Mouse (Mus musculus): ENCODE data around the gene Fchsd2.

The Fchsd2 gene

DNA sequence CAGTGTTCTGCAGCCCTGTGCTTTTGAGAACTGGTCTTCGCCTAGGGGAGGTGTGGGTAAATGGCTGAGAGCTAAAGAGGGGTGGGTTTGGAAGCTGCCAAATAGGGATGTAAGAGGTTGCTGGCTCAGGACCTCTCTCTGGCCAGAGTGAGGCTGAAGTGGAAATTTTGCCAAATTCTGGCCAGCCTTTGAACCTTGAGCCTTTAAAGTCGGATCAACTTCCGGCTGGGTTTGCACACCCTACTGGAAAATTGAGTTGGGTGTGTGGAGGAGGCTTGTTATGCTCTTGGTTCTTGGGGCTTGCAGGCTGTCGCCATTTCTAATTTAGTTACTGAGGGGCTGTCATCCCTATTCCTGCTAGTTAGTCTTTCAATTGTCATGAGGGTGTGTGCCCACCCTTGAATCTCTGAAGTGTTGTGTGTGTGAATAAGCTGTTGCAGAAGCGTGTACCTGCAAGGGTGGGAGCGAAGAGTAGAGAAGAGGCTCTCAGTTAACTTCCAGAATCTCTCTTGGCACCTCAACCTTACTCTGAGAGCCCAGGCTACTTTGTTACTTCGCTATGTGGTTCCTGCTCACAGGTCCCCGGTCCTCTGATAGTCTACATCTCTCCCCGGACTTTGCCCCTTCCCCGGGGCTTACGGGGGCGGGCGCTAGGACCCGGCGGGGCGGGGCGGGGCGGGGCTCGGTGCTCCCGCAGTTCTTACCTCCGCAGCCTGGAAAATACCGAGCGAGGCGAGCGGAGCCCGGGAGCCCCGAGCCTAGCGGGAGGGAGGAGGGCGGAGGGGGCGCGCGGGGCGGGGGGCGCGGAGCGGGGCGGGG is 227.9 kb downstream of the Fchsd2 start:
- peak; percentile 38 to 53 for DNase-seq

DNA sequence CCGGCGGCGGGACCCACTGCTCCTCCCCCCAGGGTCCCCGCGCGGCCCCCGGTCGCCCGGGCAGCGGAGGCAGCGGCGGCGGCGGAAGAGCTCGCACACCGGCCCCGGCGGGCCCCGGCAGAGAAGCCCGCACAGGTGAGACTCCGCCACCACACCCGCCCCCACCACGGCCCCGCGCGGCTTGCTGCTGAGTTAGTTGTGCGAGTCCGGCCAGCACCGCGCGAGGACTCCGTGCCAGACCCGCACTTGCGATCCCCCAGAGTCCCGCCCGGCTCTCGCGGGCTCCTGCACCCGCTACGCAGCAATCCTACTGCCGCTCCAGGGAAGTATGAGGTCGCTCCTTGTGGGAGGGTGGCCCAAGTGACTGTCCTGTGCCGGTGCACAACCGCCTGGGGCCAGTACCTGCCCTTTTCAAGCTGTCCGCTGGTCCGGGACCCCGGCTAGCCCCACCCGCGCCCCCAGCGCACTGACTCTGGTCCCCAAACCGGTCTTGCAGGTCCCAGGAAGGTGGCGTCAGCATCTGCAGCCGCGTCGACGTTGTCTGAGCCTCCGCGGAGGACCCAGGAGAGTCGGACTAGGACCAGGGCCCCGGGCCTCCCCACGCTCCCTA is 228.7 kb downstream of the Fchsd2 start:
- DNase-seq, result peak; percentile 65 to 70

DNA sequence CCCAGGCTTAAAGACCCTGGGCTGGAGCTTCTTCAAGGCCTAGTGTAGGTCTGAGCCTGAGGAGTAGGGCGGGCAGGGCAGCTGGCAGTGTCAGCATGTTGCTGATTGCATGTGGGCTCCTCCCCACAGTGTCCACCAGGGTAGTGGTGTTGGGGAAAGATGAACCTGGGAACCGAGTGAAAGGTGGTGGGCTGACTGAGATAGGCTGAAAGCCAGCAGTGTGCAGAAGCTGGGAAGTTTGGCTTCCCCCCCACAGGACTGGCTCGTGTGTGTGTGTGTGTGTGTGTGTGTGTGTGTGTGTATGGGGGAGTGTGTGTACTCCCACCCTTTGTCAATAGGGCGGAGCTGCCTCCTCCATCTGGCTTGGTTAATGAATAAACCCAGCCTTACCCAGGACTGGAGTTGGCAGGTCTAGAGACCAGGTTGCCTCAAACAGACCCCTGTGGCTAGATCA is 230.5 kb downstream of the Fchsd2 start:
- DNase-seq, result no peak

DNA sequence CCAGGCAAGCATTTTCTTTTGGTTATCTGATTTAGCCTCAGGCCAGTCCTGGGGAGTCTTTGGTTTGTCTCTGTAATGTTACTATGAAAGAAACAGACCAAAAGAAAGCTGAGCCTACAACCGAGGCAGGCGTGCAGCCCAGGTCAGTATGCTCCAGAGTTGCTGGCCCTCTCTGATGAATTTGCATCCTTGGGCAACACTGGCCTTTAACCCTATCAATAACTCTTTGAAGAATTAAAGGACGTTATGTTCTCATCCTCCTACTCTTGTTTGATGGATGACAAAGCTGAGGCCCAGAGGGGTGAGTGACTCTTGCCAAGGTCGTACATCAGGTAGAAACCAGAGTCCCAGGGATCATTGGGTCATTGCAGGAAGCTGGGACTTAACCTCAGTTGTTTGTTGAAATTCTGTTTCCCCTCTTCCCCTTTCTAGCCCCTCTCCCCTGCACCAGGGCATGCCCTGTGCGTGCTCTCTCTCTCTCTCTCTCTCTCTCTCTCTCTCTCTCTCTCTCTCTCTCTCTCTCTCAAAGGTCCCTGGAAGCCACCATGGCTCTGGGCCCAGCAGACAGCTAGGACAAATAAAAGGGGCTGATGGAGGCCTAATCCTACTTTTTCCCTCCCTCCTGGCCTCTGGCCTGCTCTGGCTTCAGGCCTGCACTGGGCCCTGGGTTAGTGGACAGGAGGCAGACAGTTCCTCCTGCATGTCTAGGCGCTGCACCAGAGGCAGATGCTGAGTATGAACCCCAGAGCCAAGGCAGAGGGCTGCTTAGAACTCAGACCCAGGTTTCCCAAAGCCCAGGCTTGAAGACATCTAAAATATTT is 231.7 kb downstream of the Fchsd2 start:
- DNase-seq, result peak in 1 of 2 experiments; percentile 38

DNA sequence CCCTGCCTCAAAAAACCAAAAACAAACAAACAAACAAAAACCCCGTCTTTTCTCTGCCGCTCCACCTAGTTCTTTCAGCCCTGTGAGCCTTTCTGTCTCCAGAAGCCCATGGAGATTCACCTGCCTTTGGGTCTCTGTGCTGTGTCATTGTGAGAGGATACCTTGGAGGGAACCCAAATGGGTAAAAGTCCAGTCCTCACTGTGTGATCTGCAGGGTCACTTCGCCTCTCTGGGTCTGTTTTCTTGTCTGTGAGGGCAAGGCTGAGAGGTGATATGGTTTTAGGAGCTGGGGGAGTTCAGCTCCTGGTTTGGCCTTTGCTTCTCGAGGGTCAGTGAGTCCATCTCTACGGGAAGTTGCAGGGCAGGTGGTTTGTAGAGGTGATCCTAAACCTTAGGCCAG is 233.3 kb downstream of the Fchsd2 start:
- no peak for DNase-seq

DNA sequence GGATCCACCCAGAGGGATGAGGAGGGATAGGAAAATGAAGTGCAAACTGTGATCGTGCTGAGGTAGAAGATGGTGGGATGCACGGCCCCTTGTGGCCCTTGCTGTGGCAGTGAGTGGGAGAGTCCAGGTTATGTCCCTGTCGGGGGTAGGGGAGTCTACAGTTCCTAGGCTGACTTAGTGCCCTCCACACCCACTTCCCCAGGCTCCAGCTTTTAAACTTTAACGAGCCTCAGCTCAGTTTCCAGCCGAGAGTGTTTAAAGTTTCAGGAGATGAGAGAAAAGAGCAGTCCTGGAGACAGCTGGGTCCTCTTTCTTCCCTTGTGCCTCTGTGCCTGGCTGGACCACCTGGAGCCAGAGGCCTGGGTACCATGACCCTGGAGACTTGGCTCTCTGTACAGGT is 234.6 kb downstream of the Fchsd2 start:
- no peak for DNase-seq

DNA sequence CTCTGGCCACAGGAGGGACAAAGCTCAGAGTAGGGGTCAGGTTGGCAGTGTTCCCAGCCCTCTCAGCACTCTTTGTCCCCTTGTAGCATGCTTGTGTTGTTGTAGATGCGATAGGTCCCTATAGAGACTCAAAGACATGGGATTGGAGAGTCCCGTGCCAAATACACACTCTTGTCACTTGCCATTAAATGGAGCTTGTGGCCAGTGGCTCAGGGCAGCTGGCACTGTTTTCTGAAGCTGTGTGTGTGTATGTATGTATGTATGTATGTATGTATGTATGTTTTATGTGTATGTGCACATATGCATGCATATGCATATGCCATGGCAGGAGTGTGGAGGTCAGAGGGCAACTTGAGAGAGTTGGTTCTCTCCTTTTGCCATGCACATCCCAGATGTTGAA is 235.1 kb downstream of the Fchsd2 start:
- no peak for DNase-seq

DNA sequence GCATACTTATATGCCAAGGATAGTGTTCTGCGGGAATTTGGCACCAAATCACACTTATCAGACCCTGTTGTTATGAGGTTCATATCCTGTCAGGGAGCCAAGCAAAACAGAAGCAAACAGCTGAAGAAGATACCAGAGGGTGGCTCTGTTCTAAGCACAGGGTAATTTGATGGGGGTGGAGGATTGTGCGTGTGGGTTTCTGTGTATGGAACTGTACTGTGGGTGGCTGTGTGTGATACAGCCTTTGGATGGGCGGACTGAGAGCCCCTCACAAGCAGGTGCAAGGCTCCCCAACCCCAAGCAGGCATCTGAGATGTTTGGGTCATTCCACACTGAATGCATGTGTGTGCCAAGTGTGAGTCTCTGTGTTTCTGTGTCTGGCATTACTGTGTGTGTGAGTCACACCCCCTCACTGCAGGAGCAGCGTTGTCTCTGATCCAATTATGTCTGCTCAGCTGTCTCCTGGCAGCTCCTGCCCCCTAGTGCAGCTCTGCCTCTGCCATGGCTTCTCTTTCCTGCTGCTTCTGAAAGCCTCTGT is 236.0 kb downstream of the Fchsd2 start:
- peak in 1 of 2 experiments; percentile 38 for DNase-seq

DNA sequence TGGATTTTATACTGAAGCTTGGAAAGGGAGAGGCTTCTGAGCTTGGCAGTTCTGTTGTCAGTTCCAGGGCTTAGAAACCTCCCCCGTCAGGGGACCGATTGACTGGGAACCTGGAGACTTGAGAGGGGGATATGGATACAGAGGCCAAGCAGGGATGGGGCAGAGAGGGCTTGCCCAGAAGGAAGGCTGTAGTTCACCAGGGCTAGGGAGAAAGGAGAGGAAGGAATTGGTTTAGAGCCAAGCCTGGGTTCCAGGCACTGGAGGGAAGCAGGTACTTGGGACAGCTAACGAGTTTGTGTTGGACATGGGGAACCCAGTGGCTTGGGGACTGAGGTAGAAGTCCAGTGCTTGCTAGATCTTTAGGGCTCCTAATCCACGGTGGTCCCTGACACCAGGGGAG is 236.9 kb downstream of the Fchsd2 start:
- no peak for DNase-seq

DNA sequence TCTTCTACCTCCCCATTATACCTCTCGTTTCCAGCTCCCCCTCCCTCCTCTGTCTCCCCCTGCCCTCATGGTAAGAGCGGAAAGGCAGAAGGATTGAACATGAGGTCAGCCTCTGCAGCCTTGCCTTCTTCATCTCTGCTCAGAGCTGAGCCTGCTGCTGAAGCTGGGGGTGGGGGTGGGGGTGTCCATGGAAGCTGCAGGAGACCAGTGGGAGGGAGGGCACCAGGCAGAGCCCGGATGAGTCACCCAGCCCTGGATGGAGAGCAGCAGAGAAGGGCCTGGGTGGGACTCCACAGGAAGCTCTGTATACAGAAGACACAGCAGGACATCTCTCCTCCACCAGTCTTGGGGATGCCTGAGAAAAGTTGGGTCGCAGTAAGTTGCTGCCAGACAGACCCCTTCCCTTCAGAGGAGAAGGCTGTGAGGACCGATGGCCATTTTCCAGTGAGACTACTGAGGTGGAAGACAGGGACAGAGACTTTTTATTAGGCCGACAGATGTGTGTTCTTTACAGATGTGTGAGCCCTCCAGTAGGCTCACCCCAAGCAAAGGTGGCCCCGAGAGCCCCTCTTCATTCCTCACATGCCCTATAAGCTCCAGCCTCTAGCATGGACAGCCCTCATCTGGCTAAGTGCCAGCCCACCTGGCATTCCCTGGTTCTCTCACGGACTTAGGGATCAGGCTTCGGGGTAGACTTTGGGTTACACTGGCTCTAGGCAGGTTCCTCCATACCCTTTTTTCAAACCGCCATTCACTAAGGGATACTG is 237.6 kb downstream of the Fchsd2 start:
- DNase-seq, result peak in 1 of 2 experiments; percentile 45

DNA sequence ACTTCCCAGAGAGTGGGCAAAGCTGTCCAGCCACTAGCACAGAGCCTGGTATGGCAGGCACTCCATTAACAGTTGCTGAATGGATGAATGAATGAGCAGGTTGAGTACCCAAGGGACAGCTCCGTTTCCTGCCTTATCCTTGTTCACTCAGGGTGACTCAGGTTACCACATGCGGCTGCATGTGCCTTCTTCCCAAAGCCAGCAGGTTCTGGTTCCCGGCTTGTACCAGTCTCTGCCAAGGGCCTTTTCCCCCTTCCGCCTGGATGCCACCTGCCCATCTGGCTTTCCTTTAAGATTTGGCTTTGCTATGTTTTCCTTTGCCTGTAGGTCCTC is 238.1 kb downstream of the Fchsd2 start:
- no peak for DNase-seq

DNA sequence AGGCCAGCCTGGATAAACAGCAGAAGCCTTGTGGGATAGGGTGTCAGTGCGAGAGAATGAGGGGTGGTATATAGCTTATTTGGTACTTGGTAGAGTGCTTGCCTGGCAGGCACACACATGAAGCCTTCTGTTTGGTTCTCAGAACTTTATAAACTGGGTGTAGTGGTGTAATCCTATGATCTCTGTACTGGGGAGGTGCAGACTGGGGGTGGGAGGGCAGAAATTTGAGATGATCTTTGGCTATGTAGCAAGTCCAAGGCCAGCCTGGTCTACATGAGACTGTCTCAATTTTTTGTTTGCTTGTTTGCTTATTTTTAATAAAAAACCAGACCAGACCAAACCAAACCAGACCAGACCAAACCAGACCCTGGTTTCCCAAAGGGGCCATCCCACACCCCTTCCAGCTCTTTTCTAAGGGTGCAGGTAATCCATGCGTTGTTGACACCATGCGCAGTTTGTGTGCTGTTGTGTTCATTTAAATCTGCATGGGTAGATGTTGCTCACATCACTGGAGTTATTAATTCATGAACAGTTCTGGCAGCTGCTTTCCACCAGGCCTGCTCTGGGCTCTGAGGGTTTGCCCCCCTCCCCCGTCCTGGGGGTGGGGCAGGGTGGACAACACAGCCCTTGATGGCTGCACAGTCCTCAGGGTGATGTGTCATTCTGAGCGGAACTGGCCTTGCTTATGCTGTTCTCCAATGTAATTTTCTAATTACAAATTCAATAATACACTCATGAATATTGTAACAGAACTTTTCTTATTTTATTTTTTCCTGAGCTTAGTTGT is 239.6 kb downstream of the Fchsd2 start:
- no peak for DNase-seq

Measured in lung, postnatal 4 days (tissue).